Mouse (Mus musculus): ENCODE data around the gene Mrm1. TPM values are rescaled to one million over a fixed set of nuclear protein-coding genes. Genes with fewer than 3 reads are reported as not detected.
A peak's percentile ranks its signal among the peaks of the same experiment; 100 is the strongest.

Gene Mrm1
- polyA plus RNA-seq, 1 experiment = 39.1 TPM

DNA sequence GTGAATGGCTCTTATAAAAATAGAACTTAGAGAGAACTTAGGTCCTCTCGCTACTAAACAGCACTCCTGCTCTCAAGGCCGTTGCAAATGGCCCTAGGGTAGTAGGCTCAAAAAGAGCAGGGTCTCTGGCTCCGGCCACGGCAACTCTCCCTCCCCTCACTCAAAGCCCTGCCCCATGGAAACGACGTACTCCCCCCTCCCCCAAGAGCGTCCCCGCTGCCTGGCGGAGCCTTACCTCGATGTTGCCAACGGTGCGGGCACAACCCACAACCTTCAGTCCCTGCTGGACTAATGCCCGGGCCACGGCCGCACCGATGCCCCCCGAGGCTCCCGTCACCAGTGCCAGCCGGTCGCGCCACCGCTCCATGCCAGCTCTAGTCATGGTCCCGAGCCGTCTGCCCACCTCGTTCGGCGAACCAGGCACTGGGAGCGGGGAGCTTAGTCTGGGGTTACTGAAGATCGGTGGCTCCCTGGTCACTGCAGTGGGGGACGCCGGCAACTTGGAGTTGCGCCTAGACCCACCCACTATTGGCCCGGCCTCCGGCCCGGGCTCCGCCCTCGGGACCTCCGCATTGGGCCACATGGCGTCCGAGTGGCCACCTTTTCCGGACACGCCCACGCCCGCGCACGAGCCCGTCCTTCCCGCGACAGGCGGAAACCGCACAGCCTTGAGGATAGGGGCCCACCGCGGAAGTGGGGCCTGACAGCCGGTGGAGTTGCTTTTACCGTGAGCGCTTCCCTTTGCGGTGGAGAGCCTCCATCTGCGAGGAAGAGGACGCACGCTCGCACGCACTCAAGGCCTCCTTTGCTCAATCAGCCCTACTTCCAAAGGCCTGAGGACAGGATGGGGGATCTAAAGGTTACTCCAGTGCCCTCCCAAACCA lies 9.4 kb upstream of the Mrm1 start, which contains the start of gene Dhrs11:
Gene Dhrs11, minus strand, starts transcription at position 479 of the 884 bp plus-strand sequence.
- WGBS = under 1% methylated on average over 62 of the region's 62 CpGs
- H3K27ac ChIP-seq (ENCODE audit: control insufficient read depth, insufficient read depth, low read depth, low read length, poor library complexity) = peak within 1 kb of the TSS; percentile 94
- H3K4me3 ChIP-seq (replicated peaks; ENCODE audit: control insufficient read depth, low read depth, low read length) = peak within 1 kb of the TSS; percentile 98
- H3K4me1 ChIP-seq (ENCODE audit: control insufficient read depth, insufficient read depth, low read length) = no peaks in the 10 kb centered on the region; the same call in 1 of the 2 replicates
- peak; percentile 94 for TF ChIP-seq POLR2A (IDR thresholded peaks at IDR 0.05; ENCODE audit: borderline replicate concordance, control insufficient read depth, low read depth, low read length)
- no peak for TF ChIP-seq CTCF (IDR thresholded peaks at IDR 0.05; ENCODE audit: control insufficient read depth, insufficient read depth, low read length)

DNA sequence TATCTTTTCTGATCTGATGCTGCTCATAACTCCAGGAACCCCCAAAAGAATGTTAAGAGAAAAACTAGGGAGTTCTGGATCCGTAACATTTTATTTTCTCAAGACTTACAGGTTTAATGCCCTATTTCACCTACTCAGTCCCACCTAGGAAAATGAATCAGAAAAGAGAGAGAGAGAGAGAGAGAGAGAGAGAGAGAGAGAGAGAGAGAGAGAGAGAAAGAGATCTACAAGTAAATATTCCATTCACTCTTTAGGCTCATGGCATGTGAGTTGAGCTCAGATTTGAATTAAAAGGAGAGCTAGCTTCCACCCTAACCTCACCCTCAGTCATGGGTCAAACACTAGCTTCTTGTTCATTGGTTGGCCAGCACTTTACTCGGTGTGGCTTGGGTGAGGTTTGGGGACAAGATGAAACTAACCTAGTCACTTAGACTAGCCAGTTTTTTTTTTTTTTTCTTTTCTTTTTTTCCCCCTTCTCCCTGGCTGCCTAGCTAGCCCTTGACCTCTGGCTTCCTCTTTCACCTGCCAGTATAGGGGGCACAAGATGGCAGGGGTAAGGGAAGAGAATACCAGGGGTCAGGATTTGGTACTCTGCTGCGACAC lies 8.7 kb upstream of the Mrm1 start:
- 28% methylated on average over 3 of the region's 3 CpGs for WGBS
- Histone ChIP-seq H3K4me1 (ENCODE audit: control insufficient read depth, insufficient read depth, low read length) (no peaks in the 10 kb centered on the region; the same call in 1 of the 2 replicates), H3K4me3 (replicated peaks; ENCODE audit: control insufficient read depth, low read depth, low read length) (peak overlapping the region; percentile 98), H3K27ac (ENCODE audit: control insufficient read depth, insufficient read depth, low read depth, low read length, poor library complexity) (peak overlapping the region; percentile 94)
- no peak for TF ChIP-seq POLR2A (IDR thresholded peaks at IDR 0.05; ENCODE audit: borderline replicate concordance, control insufficient read depth, low read depth, low read length)
- TF ChIP-seq CTCF (IDR thresholded peaks at IDR 0.05; ENCODE audit: control insufficient read depth, insufficient read depth, low read length) = no peak

DNA sequence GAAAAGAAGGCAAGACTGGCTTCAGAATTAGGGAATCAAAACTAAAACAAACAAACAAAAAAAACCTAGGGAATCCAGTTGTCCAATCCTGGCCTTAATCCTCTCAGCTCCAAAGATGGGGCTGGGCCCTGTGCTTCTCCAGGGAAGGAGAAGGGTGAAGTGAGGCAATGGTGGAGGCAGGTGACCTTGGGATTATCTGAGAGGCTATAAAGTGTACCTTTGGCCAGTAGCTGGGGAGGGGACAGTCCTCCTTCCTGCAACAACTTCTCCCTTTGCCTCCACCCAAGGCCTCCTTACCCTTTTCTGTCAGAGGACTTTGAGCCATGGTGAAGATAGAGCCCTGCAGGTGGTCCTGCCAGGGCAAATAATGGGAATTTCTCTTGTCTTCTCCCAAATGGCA lies 8.2 kb upstream of the Mrm1 start:
- Histone ChIP-seq H3K27ac (ENCODE audit: control insufficient read depth, insufficient read depth, low read depth, low read length, poor library complexity) (peak overlapping the region; percentile 20; the same call in 1 of the 2 replicates), H3K4me1 (ENCODE audit: control insufficient read depth, insufficient read depth, low read length) (no peaks in the 10 kb centered on the region; the same call in 1 of the 2 replicates), H3K4me3 (replicated peaks; ENCODE audit: control insufficient read depth, low read depth, low read length) (peak overlapping the region; percentile 98)
- TF ChIP-seq POLR2A (IDR thresholded peaks at IDR 0.05; ENCODE audit: borderline replicate concordance, control insufficient read depth, low read depth, low read length) = no peak
- no peak for TF ChIP-seq CTCF (IDR thresholded peaks at IDR 0.05; ENCODE audit: control insufficient read depth, insufficient read depth, low read length)

DNA sequence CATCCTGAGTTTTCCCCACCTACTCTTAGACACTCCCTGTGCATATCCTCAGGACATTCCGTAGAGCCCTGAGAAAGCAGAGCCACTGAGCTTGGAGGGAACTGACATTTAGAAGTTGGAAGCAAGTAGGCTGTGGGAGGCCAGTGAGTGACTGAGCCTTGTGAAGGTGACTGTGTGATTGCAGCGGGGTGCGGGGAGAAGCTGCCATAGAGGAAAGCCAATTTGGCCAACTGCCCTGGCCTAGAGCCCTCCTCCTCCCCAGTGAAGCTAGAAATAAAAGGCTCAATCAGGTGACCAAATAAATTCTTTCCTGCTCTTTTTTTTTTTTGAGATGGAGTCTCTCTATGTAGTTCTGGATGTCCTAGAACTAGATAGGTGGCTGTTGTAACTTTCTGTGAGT lies 6.9 kb upstream of the Mrm1 start:
- WGBS = 59% methylated on average over 3 of the region's 3 CpGs
- no peak for TF ChIP-seq POLR2A (IDR thresholded peaks at IDR 0.05; ENCODE audit: borderline replicate concordance, control insufficient read depth, low read depth, low read length)
- H3K4me3 ChIP-seq (replicated peaks; ENCODE audit: control insufficient read depth, low read depth, low read length) = peak overlapping the region; percentile 56
- H3K27ac ChIP-seq (ENCODE audit: control insufficient read depth, insufficient read depth, low read depth, low read length, poor library complexity) = peak overlapping the region; percentile 66
- H3K4me1 ChIP-seq (ENCODE audit: control insufficient read depth, insufficient read depth, low read length) = peaks cover 2% of the 10 kb centered on the region

DNA sequence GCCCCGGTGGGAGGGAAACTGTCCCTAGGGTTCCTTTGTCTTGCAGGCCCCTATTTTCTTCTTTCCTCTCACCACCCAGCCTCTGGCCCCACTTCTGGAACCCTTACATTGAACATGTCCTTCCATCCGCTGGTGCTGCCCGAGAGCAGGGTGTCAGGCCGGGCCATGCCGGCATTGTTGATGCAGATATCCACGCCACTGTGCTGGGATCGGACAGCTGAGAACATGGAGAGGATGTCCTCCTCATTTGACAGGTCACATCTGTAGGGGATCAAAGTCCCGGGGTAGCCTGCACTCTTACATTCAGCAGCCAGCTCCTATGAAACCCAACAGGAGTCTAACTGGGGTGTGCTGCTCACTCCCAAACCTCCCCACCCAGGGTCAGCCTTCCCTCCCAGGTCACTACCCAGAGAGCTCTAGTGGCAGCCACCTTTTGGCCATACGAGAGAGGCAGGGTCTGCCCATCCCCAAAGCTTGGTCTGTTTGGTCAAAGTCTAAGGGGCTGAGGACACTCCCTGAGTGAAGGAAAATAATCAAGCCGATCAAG lies 6.0 kb upstream of the Mrm1 start:
- 88% methylated on average over 10 of the region's 10 CpGs for WGBS
- Histone ChIP-seq H3K27ac (ENCODE audit: control insufficient read depth, insufficient read depth, low read depth, low read length, poor library complexity) (peak overlapping the region; percentile 66), H3K4me3 (replicated peaks; ENCODE audit: control insufficient read depth, low read depth, low read length) (peak overlapping the region; percentile 50), H3K4me1 (ENCODE audit: control insufficient read depth, insufficient read depth, low read length) (peaks cover 2% of the 10 kb centered on the region)
- TF ChIP-seq POLR2A (IDR thresholded peaks at IDR 0.05; ENCODE audit: borderline replicate concordance, control insufficient read depth, low read depth, low read length) (no peak), CTCF (IDR thresholded peaks at IDR 0.05; ENCODE audit: control insufficient read depth, insufficient read depth, low read length) (no peak)

DNA sequence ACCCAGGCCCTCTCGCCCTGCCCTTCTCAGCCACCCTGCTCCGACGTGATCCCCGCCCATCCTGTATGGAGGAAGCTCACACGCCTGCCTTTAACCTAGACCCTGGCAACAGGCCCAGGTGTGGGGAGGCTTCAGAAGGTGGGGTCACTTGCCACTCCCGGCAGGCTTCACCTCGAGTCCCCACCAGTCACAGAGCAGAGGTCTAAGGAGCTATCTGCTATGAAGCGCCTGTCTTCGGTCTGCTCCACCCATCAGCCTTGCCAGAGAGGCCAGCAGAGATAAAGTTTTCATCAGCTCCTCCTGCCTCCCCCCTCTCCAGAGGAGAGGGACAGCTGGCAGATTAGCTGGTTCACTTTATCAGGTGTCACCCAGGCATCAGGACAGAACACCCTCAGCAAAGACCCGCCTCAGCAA lies 4.2 kb upstream of the Mrm1 start:
- no peak overlapping the region for H3K4me3 ChIP-seq (replicated peaks; ENCODE audit: control insufficient read depth, low read depth, low read length)
- WGBS = 47% methylated on average over 10 of the region's 10 CpGs
- H3K27ac ChIP-seq (ENCODE audit: control insufficient read depth, insufficient read depth, low read depth, low read length, poor library complexity) = peak overlapping the region; percentile 70
- peaks cover 2% of the 10 kb centered on the region for H3K4me1 ChIP-seq (ENCODE audit: control insufficient read depth, insufficient read depth, low read length)
- peak; percentile 84 for TF ChIP-seq POLR2A (IDR thresholded peaks at IDR 0.05; ENCODE audit: borderline replicate concordance, control insufficient read depth, low read depth, low read length)
- TF ChIP-seq CTCF (IDR thresholded peaks at IDR 0.05; ENCODE audit: control insufficient read depth, insufficient read depth, low read length) = no peak

DNA sequence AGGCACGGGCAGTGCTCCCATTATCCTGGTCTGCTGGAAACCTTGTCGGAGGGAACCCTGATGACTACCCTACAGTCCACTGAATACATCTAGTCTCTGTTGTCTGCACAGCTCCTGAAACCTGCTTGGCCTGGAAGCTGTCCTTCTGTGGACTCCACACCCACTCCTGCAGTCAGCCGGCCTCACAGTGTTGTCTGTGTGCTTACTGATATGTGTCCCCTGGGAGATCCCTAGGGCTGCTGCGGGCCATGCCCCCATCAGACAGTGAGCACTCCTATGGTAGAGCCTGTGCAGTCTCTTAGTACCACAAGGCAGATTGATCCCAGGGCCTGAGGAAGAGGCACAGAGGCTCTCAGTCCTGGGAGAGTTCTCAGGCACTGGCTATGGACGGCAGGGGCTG lies 3.2 kb upstream of the Mrm1 start:
- Histone ChIP-seq H3K4me3 (replicated peaks; ENCODE audit: control insufficient read depth, low read depth, low read length) (peak overlapping the region; percentile 59), H3K27ac (ENCODE audit: control insufficient read depth, insufficient read depth, low read depth, low read length, poor library complexity) (peak overlapping the region; percentile 70), H3K4me1 (ENCODE audit: control insufficient read depth, insufficient read depth, low read length) (peaks cover 2% of the 10 kb centered on the region)
- no peak for TF ChIP-seq CTCF (IDR thresholded peaks at IDR 0.05; ENCODE audit: control insufficient read depth, insufficient read depth, low read length)
- TF ChIP-seq POLR2A (IDR thresholded peaks at IDR 0.05; ENCODE audit: borderline replicate concordance, control insufficient read depth, low read depth, low read length) = peak; percentile 34; the same call in 1 of the 2 replicates
- 65% methylated on average over 5 of the region's 5 CpGs for WGBS

DNA sequence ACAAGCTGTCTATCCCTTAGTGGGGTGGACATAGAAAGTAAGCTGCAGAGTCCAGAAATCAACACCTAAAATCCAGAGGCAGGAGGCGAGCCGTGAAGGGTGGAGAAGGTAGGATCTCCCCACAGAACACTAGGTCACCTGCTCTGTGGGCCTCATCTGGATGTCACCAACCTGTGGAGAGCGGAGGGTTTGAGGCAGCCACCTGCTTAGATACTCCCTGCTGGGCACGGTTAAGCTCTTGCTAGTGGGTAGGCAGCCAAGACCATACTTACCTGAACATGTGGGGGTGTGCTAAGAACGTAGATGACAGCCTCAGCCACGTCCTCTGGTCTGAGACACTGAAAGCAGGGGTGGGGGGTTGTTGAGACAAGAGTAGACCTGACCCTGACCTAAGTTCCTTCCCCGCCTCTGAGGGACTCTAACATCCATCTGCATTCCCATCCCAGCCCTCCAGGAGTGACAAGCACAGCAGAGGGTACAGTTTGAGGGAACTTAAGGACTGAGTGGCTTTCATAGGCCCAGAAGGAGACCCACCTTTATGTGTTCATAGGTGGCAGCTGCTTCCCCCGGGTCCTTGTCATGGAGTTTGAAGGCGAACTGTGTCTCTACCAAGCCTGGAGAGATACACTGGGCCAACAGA lies 1.9 kb upstream of the Mrm1 start:
- H3K27ac ChIP-seq (ENCODE audit: control insufficient read depth, insufficient read depth, low read depth, low read length, poor library complexity) = peak overlapping the region; percentile 52
- 90% methylated on average over 9 of the region's 9 CpGs for WGBS
- H3K4me1 ChIP-seq (ENCODE audit: control insufficient read depth, insufficient read depth, low read length) = peaks cover 2% of the 10 kb centered on the region

More for the DNA sequence above, 1.9 kb upstream of the Mrm1 start:
- TF ChIP-seq CTCF (IDR thresholded peaks at IDR 0.05; ENCODE audit: control insufficient read depth, insufficient read depth, low read length) (no peak), POLR2A (IDR thresholded peaks at IDR 0.05; ENCODE audit: borderline replicate concordance, control insufficient read depth, low read depth, low read length) (no peak)
- peak overlapping the region; percentile 6 for H3K4me3 ChIP-seq (replicated peaks; ENCODE audit: control insufficient read depth, low read depth, low read length)

Data from bone marrow, adult 2 months (tissue).